Mouse (Mus musculus) heart, adult 2 months (tissue): Measurements from ENCODE around the gene Ddx54.

Source experiments
- CTCF ChIP-seq: fragments of 200-600 bp; IDR thresholded peaks from 2 replicates; pipeline ENCODE4 v1.8.1; 2022; ENCODE audit warnings: antibody characterized with exemption, mild to moderate bottlenecking, moderate library complexity
- POLR2A ChIP-seq: fragments of 200-500 bp; IDR thresholded peaks from 2 replicates; pipeline ENCODE4 v1.6.1; 2011; ENCODE audit warnings: mild to moderate bottlenecking, low read depth, low read length, control low read depth; ENCODE audit not compliant: insufficient read depth

DNA sequence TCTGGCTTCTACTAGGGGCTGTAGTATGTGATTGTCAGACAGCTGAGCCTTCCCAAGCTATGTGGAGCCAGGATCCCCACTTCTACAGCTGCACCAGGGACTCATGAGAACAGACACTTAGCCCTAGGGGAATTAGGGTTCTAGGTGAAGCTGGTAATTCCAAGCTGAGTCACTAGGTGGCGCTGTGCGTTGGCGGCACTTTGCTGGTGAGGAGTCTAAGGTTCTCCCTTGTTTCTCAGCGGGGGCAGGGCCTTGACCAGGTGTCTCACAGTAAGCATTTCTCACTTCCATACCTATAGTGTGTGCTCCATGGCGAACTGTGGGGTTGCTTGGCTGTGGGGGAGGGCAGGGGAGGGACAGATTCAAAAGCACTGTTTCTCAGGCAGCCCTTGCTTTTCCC, 6.7 kb downstream of the Ddx54 start:
- no peak for TF ChIP-seq POLR2A
- TF ChIP-seq CTCF: peak; percentile 82
